Mouse (Mus musculus) limb, embryonic 14.5 days (tissue): ENCODE measurements around the gene Trim24. TPM values are rescaled to one million over a fixed set of nuclear protein-coding genes. Genes with fewer than 3 reads are reported as not detected.
"Not testable (repeated sequence)": the region's sequence is repeated elsewhere in the genome, so short reads cannot be mapped to it uniquely, and the experiment has no call there.

Experiments used
- ATAC-seq: fragments of 200-750 bp; cut with Nextera tagmentation; 2 replicates; pipeline ENCODE4 v1.8.0; 2017; ENCODE audit warnings: low read depth, moderate number of reproducible peaks, moderate TSS enrichment; ENCODE audit not compliant: low FRiP score
- DNase-seq: peaks from one replicate; pipeline ENCODE4 v3.0.0-alpha.2; 2015; ENCODE audit warnings: low spot score
- H3K27ac ChIP-seq: fragments of 300-500 bp; sonication (generic); replicated peaks from 2 replicates; pipeline ENCODE4 v1.5.1; 2014; ENCODE audit warnings: low read depth, mild to moderate bottlenecking, low read length, moderate library complexity, mixed read lengths
- H3K27me3 ChIP-seq: fragments of 300-500 bp; sonication (generic); 2 replicates; pipeline ENCODE4 v1.6.1; 2014; ENCODE audit warnings: low read length, mixed read lengths; ENCODE audit not compliant: control insufficient read depth, insufficient read depth
- H3K36me3 ChIP-seq: fragments of 300-500 bp; sonication (generic); 2 replicates; pipeline ENCODE4 v1.6.1; 2014; ENCODE audit warnings: mild to moderate bottlenecking, low read length, moderate library complexity, mixed read lengths; ENCODE audit not compliant: control insufficient read depth, insufficient read depth
- H3K4me1 ChIP-seq: fragments of 300-500 bp; sonication (generic); 2 replicates; pipeline ENCODE4 v1.6.1; 2014; ENCODE audit warnings: antibody characterized with exemption, low read length, mixed read lengths; ENCODE audit not compliant: control insufficient read depth, insufficient read depth
- H3K4me2 ChIP-seq: fragments of 300-500 bp; sonication (generic); replicated peaks from 2 replicates; pipeline ENCODE4 v1.6.1; 2014; ENCODE audit warnings: low read depth, mild to moderate bottlenecking, low read length, moderate library complexity; ENCODE audit not compliant: severe bottlenecking
- H3K4me3 ChIP-seq: fragments of 300-500 bp; sonication (generic); replicated peaks from 2 replicates; pipeline ENCODE4 v1.5.1; 2014; ENCODE audit warnings: low read length
- H3K9ac ChIP-seq: fragments of 300-500 bp; sonication (generic); 2 replicates; pipeline ENCODE4 v1.6.1; 2014; ENCODE audit warnings: mild to moderate bottlenecking, low read depth, low read length, moderate library complexity; ENCODE audit not compliant: severe bottlenecking
- H3K9me3 ChIP-seq: fragments of 300-500 bp; sonication (generic); 2 replicates; pipeline ENCODE4 v1.6.1; 2016; ENCODE audit warnings: low read length; ENCODE audit not compliant: control insufficient read depth
- POLR2A ChIP-seq: fragments of 200-500 bp; IDR thresholded peaks from 2 replicates; pipeline ENCODE4 v1.8.0; 2012; ENCODE audit warnings: inconsistent platforms, mild to moderate bottlenecking, moderate library complexity, borderline replicate concordance; ENCODE audit not compliant: insufficient read depth, insufficient read length; ENCODE audit errors: extremely low read depth
- WGBS: fragments of 180-500 bp; shearing (Covaris S2); extraction: QIAGEN DNeasy Blood & Tissue Kit; methylation state at CpG from one replicate; pipeline ENCODE4 v1.1.7; 2014; 5-methylcytosine and 5-hydroxymethylcytosine counted together
- polyA plus RNA-seq, 2 experiments: library from polyadenylated mRNA; depleted of rRNA in 1 of 2; stranded (reverse) in 1 of 2; unstranded in 1 of 2; fragments of >200 nt; fragmentation: Nextera tagmentation in 1 of 2; extraction: Ambion mirVana in 1 of 2; gene quantifications; 2 replicates each; pipeline versions ENCODE4 v1.2.1 to v1.2.3; 2012 to 2014

The Trim24 gene
- 53.9 and 61.8 TPM in 2 replicates for polyA plus RNA-seq (2012; rRNA removed)
- polyA plus RNA-seq (2014; fragmentation: Nextera tagmentation; extraction: Ambion mirVana), result 23.9 and 26.0 TPM in 2 replicates

DNA sequence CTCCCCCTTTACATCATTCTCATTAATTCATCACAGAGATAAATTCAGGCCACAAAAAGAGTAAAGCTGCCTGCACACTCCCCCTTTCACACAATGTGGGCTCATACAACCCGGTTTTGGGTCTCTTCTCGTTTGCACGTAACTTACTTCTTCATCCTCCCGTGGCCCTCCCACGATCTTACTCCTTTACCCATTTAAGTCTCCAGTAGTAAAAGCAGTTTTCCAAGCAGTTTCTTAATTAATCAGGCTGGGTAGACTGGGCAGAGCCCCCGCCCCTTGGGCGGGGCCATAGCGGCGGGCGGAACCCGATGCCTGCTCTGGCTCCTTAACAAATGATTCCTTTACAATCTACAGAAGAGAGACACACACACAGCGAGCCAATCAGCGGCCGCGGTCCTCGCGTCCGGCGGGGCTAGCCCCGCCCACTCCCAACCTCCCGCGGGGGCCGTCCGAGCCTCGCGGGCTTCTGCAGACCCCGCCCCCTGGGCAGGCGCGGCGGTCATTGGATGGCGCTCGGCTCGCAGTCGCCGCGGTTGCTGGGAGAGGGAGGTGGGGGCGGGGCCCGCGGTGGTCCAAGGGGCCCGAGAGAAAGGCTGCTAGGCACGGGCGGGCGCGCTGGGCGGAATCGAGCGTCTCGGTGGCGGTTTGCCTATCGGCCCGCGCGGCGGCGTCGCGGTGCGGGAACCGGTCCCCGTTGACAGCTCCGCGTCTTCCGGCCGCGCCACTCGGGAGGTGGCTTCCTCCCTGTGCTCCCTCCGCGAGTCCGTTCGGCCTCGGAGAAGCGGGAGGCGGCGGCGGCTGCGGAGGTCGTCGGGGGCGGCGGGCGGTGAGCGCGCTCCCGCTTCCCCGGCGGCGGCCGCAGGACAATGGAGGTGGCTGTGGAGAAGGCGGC is at the start of gene Trim24:
Gene Trim24 (plus strand): TSS at position 567 of the 892 bp plus-strand sequence.
- Histone ChIP-seq H3K4me1 (no peaks in the 10 kb centered on the region), H3K27ac (peak within 1 kb of the TSS; percentile 99), H3K9me3 (peaks cover 31% of the 10 kb centered on the region), H3K36me3 (no peaks in the 10 kb centered on the region), H3K4me3 (peak within 1 kb of the TSS; percentile 86), H3K9ac (peak within 1 kb of the TSS; percentile 96), H3K27me3 (no peaks in the 10 kb centered on the region), H3K4me2 (peak within 1 kb of the TSS; percentile 40)
- ATAC-seq (peak; percentile 98), DNase-seq (peak; percentile 96)
- under 1% methylated on average over 48 of the region's 89 CpGs for WGBS
- 0 out of 2 replicates have a peak, but pooled peaks have one; percentile 84 for TF ChIP-seq POLR2A

DNA sequence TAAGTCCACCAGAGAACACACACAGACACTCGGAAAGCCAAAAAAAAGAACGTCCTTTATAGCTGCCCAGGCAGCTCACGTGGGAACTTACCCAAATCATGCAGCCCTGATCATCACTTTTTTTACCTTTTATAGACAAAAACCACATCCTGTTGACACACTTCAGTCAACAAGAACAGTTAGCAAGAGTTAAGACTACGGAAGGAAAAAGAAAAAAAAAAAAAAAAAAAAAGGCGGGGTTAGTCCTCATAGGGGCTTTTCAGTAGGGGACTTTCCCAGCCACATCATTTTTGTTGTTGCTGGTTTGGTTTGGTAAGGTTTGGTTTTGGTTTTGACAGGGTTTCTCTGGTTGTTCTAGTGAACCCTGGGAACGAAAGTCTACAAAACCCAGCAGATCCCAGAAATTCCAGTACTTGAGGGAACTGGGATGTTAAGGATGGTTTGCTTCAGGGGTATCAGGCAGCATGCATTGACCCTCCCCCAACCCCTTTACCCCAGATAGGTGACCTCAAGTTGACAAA is 49.0 kb upstream of the Trim24 start:
- DNase-seq (no peak), ATAC-seq (no peak)
- Histone ChIP-seq H3K9ac (no peak overlapping the region), H3K9me3 (no peaks in the 10 kb centered on the region), H3K36me3 (no peaks in the 10 kb centered on the region), H3K4me3 (no peak overlapping the region), H3K4me1 (no peaks in the 10 kb centered on the region), H3K27me3 (no peaks in the 10 kb centered on the region), H3K27ac (no peak overlapping the region), H3K4me2 (no peak overlapping the region)
- no peak for TF ChIP-seq POLR2A
- 86% methylated on average over 6 of the region's 6 CpGs for WGBS

DNA sequence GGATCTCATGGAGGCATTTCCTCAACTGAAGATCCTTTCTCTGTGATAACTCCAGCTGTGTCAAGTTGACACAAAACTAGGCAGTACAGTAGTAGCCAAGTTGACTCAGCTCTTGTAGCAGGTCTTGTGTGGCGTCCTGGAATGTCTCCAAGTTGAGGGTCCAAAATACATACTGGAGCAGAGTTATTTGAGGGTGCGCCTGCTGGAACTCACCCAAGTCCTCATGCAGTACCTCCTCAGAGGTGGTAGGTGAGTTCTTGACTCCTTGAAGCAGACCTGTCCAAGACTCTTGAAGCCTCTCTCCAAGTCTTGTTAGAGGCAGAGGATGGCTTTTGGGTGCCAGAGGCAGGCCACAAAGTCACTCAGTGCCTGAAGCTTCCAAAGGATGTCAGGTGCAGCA is 48.2 kb upstream of the Trim24 start:
- no peak for DNase-seq
- WGBS, result 86% methylated on average over 2 of the region's 2 CpGs
- no peak for TF ChIP-seq POLR2A

DNA sequence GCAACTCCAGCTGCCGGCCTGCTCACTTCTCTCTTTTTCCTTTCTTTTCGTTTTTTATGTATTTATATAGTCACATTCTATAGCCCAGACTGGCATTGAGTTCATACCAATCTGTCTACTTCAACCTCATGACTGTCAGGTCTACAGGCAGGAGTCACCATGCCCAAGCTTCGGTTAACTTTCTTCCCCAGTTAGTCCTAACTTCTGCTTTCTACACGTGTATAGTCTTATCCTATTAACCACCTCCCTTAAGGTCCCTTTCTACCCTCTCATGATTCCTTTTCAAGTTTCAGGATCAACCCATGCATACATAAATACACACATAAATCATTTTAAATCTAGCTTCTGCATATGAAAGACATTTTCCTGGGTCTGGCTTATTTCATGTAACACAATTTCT is 46.9 kb upstream of the Trim24 start:
- no peak for DNase-seq
- ATAC-seq, result no peak
- no peaks in the 10 kb centered on the region for H3K9me3 ChIP-seq
- no peaks in the 10 kb centered on the region for H3K27me3 ChIP-seq
- H3K4me3 ChIP-seq, result no peak overlapping the region
- WGBS, result 84% methylated on average over 4 of the region's 4 CpGs
- no peak overlapping the region for H3K27ac ChIP-seq
- H3K9ac ChIP-seq, result no peak overlapping the region
- H3K36me3 ChIP-seq, result no peaks in the 10 kb centered on the region
- H3K4me1 ChIP-seq, result no peaks in the 10 kb centered on the region
- H3K4me2 ChIP-seq, result no peak overlapping the region
- TF ChIP-seq POLR2A, result no peak

More for the DNA sequence above, 48.2 kb upstream of the Trim24 start:
- no peak overlapping the region for H3K4me2 ChIP-seq
- no peaks in the 10 kb centered on the region for H3K9me3 ChIP-seq
- ATAC-seq, result no peak
- H3K27ac ChIP-seq, result no peak overlapping the region
- H3K9ac ChIP-seq, result no peak overlapping the region
- H3K27me3 ChIP-seq, result no peaks in the 10 kb centered on the region
- H3K4me3 ChIP-seq, result no peak overlapping the region
- H3K36me3 ChIP-seq, result no peaks in the 10 kb centered on the region
- no peaks in the 10 kb centered on the region for H3K4me1 ChIP-seq

DNA sequence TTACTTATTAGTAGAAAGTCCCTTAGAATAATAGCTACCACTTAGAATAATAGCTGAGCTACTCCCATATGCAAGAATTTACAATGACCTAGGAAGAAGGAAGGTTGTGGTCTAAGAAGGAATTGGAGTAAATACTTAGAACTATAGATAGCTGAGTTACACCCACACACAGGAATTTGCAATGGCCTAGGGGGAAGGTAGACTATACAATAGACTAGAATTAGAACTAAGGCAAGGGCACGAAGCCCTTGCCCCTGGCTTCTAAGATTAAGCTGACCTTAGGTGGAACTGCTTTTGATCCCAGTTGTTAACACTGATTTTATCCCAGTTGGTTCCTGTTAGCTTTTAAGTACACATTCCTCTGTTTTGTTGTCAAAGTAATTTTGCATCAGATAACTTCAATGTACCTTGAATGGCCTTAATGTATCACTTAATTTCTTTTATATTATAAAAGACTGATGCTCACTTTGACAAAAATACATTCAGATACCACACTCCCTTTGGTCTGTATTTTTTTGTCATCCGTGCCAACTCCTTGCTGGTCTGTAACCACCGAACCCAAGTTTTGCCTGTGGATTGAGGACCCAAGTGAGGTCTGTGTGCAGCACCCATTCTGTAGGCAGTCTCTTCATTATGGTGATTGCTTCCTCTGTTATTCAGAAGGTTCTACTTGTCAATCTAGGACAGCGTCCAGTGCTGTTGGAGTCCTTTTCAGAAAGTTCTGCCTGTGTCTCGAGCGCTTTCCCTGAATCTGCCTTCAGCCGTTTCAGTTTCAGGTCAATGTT is 45.1 kb upstream of the Trim24 start:
- H3K36me3 ChIP-seq, H3K9me3 ChIP-seq, H3K27ac ChIP-seq, H3K4me2 ChIP-seq, DNase-seq, H3K9ac ChIP-seq, H3K4me3 ChIP-seq, H3K4me1 ChIP-seq, H3K27me3 ChIP-seq, ATAC-seq: not testable (repeated sequence)
- 82% methylated on average over 7 of the region's 7 CpGs for WGBS
